Mouse (Mus musculus): ENCODE results near the gene 2410004B18Rik.

The 2410004B18Rik gene

DNA sequence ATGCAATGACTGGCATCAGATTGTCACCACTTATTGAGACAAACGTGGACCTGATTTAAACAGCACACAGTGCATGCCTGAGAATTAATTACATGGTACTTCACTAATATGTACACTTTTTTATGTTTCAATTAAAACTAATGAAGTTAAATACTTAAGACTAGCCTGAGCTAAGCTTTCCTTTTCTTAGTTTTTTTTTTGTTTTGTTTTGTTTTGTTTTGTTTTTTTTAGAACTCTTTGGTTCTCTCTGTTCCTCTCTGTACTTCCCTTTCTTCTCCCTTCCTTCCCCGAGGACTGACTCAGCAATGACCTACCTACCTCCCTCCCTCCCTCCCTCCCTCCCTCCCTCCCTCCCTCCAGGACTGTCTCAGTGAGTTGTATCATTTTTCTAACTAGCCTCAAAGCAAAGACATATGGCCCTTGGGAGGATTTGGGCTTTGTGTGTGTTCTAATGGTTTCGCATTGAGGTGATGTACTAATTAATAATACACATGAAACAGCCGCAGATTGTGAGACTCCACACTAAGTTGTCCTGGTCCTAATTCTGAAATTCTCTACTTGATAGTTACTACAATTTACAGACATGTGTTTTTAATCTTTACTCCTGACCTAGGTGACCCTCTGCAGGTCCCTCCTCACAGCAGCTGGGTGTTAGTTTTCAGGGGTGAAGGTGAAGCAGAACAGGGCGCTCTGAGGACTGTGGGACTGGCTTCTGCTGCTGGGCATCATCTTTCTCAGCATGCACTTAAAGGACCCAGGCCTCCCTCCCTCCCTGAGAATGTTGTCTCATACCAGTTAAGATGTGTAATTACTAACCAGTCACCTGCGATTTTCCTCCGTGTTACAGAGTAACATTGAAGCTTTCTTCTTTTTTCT is 8.1 kb upstream of the 2410004B18Rik start:
- DNase-seq (ENCODE audit: low spot score in 2 of 2), result no peak

GRCm38 (mm10) chr3:145933845-145934244 is 4.0 kb upstream of the 2410004B18Rik start:
- DNase-seq (ENCODE audit: low spot score in 2 of 2), result no peak

GRCm38 (mm10) chr3:145938405-145939349 is 863 bp downstream of the 2410004B18Rik start:
- peak; percentile 20 to 28 for DNase-seq (ENCODE audit: low spot score in 2 of 2)

- DNase-seq (ENCODE audit: low spot score in 2 of 2), result no peak
Measured at GRCm38 (mm10) chr3:145939402-145939801, 1.6 kb downstream of the 2410004B18Rik start.

DNA sequence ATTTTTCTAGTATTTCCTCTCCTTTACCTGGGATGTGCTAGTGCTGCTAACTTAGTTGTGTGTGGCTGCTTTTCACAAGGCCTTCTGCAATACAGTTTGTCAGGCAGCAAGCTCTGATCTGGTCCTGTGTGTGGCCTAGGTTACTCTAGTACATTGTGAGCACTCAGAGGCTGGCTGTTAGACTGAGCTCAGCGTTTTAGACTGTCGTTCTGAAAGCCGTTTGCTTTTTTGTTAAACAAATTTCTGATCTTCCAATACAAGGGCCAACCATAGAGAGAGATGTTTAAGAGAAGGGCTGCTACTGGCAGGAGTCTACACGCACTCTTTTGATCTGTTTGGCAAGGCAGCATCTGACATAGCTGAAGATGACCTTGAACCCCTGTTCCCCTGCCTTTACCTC is 2.2 kb downstream of the 2410004B18Rik start:
- no peak for DNase-seq (ENCODE audit: low spot score in 2 of 2)

DNA sequence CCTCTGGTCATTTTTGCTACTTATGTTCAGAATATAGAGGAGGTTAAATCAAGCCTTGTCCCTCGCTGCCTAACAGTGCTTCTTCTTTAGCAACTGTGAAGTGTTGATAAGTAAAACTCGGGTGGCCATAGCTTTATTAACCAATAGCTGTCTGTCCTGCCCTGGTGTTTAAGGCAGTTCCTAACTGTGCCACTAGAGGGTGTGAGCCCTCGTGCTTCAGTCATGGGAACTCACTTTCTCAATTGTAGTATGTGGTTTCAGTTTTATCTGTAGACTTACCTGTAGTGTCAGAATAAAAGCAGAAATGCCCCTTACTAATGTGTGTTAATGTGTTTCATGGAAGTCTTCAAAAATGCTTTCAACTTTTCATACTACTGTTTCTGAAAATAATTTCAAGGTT is 4.2 kb downstream of the 2410004B18Rik start:
- peak in 1 of 2 experiments; percentile 53 for DNase-seq (ENCODE audit: low spot score in 2 of 2)

- no peak for DNase-seq (ENCODE audit: low spot score in 2 of 2)
Measured at GRCm38 (mm10) chr3:145944348-145944747, 6.5 kb downstream of the 2410004B18Rik start.

DNA sequence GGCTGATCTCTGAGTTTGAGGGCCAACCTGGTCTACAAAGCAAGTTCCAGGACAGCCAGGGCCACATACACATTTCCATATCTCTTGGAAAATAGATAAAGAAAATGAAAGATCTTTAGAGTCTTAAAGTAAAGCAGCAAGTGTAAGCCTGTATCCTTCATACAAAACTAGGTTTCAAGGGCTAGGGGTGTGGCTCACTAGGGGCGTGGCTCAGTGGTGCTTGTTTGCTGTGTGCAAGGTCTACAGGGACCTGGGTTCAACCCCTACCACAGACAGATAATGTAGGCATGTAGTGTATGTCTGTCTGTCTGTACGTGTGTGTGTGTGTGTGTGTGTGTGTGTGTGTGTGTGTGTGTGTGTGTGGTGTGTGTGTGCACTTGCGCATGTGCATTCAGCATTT is 8.1 kb downstream of the 2410004B18Rik start:
- DNase-seq (ENCODE audit: low spot score in 2 of 2), result no peak

GRCm38 (mm10) chr3:145946654-145947053 is 8.8 kb downstream of the 2410004B18Rik start:
- DNase-seq (ENCODE audit: low spot score in 2 of 2), result no peak

- DNase-seq (ENCODE audit: low spot score in 2 of 2), result no peak
Measured at GRCm38 (mm10) chr3:145947539-145948204, 9.9 kb downstream of the 2410004B18Rik start.

- peak in 1 of 2 experiments; percentile 19 for DNase-seq (ENCODE audit: low spot score in 2 of 2)
Measured at GRCm38 (mm10) chr3:145950034-145950814, 12.4 kb downstream of the 2410004B18Rik start.

DNA sequence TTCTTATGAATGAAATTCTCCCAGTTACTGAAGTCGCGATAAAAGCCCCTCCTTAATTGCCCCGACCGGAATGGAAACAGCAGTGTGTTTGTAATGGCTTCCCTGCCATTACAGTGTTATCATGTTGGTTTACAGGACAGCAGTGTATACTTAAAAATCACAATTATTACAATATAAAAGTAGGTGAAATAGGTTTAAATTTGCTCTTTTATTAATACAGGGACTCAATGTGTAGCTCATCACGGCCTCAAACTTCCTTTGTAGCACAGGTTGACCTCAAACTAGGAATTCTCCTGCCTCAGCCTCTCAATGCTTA is 13.0 kb downstream of the 2410004B18Rik start:
- DNase-seq (ENCODE audit: low spot score in 2 of 2), result no peak

DNA sequence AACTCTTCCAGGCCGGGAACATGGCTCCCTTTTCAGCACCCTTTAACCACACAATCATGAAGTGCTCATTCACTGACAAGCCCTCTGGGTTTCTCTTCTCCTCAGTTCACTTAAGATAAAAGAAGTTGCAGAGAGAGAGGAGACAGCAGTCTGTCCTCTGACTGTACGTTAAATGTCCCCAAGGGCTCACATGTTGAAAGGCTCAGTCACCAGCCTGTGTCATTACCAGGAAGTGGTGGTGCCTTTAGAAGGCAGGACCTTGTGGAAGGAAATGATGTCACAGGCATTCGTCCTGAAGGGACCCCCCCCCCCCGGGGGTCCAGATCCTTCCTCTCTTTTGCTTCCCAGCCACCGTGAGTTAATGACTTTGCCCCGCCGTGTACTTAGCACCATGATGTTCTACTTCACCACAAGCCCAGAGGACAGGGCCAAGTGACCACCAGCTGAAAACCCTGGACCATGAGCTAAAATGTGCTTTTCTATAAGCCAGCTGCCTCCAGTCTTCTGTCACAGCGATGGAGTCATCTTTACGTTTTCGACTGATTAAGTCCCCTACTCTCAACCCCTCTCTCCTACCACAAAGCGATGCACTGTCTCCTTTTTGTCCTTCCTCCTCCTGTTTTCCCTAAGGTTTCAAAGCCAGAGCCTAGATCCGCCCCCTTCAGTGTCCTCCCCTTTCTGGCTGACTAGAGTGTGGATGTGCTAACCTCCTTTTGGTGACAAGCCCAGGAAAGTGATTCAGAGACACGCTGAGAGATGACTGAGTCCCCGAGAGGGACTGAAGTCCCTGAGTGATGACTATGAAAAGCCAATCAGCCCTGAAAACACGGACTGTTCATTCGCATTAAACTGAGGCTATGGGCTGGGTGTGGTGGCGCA is 13.7 kb downstream of the 2410004B18Rik start:
- DNase-seq (ENCODE audit: low spot score in 2 of 2), result no peak

GRCm38 (mm10) chr3:145952945-145953344 is 15.1 kb downstream of the 2410004B18Rik start:
- no peak for DNase-seq (ENCODE audit: low spot score in 2 of 2)

GRCm38 (mm10) chr3:145953411-145953810 is 15.6 kb downstream of the 2410004B18Rik start:
- DNase-seq (ENCODE audit: low spot score in 2 of 2), result no peak

DNA sequence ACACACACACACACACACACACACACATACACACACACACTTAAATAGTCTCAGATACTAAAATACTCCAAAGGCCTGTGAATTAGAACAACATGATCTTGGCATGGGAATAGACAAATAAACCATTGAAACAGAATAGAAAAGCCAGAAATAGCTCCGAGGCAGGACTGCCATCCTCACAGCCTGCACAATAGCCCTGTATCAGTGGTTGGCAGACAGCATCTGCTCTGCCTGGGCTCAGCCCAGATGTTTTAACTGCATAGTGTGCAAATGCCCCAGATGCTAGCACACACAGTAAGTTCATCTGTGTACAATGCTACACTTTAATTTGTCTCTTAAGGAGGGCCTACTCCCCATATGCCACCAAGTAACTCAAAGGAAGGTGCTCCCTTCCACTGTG is 22.0 kb downstream of the 2410004B18Rik start:
- DNase-seq (ENCODE audit: low spot score in 2 of 2), result no peak

- no peak for DNase-seq (ENCODE audit: low spot score in 2 of 2)
Measured at GRCm38 (mm10) chr3:145962411-145962810, 24.6 kb downstream of the 2410004B18Rik start.

DNA sequence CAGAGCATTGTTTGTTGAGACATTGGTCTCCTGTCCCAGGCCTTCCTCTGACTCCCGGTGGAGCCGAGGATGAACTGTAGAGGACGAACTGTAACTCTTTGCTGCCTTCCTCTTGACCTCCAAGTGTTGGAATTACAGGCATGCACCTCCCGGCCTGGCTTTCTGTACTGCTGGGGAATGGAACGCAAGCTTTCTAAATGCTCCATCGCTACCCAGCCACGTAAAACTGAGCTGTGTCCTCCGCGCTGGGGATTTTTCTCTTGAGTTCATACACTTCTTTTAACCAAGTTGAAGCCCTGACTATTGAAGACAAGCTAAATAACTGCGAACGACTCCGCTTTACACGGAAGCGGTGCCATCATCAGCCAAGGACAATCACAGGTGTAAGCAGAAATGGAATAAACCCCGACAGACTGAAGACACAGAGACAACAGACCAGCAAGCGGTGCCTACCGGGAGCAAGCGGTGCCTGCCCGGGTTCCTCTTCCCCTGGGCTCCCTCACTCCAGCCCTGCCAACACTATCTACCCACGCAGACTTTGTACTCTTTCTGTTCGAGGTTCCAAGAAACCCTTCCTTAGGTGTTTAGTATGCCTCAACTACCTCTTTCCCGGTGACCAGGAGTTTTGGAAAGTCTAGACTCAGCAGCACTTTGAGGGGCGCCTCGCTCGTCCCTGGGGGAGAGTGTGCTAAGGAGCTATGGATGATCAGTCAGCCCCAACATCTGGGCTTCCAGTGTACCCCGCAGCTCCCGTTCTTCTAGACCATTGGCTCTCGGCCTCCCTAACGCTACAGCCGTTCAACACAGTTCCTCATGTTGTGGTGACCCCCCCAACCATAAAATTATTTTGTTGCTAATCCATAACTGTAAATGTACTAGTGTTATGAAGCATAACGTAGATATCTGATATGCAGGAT is 25.5 kb downstream of the 2410004B18Rik start:
- no peak for DNase-seq (ENCODE audit: low spot score in 2 of 2)

DNA sequence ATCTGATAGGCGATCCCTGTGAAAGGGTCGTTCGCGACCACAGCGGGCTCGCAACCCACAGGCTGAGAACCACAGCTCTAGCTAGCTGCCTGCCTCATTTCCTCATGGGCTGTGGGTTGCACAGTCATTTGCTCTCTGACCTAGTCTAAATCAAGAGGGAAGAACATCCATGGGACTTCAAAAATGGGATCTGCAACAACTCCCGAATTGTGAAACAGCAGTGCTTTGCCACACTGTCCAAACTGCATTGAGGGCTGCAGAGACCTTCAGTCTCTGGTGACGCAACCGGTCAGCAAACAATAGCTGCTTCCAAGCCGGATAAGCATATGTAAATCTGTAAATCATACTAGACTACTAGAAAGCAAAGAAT is 26.2 kb downstream of the 2410004B18Rik start:
- DNase-seq (ENCODE audit: low spot score in 2 of 2), result no peak
